Mouse (Mus musculus) spleen, adult 2 months (tissue): ENCODE results near the gene Sbk1.

Experiments used
- CTCF ChIP-seq: fragments of 200-500 bp; IDR thresholded peaks from 2 replicates; pipeline ENCODE4 v1.5.1; 2011; ENCODE audit warnings: mild to moderate bottlenecking, inconsistent platforms; ENCODE audit not compliant: insufficient read depth, insufficient read length, insufficient replicate concordance; ENCODE audit errors: extremely low read depth
- POLR2A ChIP-seq: fragments of 200-500 bp; IDR thresholded peaks from 2 replicates; pipeline ENCODE4 v1.6.1; 2011; ENCODE audit warnings: low read depth, low read length, inconsistent platforms

- TF ChIP-seq CTCF (no peak), POLR2A (no peak)
Measured at GRCm38 (mm10) chr7:126274626-126275025, 2.2 kb downstream of the Sbk1 start.
